Mouse (Mus musculus): ENCODE measurements around the gene Nol9. TPM values are rescaled to one million over a fixed set of nuclear protein-coding genes. Genes with fewer than 3 reads are reported as not detected.
A peak's percentile ranks its signal among the peaks of the same experiment; 100 is the strongest.

Nol9 gene
- polyA plus RNA-seq, 1 experiment = 18.2 TPM

DNA sequence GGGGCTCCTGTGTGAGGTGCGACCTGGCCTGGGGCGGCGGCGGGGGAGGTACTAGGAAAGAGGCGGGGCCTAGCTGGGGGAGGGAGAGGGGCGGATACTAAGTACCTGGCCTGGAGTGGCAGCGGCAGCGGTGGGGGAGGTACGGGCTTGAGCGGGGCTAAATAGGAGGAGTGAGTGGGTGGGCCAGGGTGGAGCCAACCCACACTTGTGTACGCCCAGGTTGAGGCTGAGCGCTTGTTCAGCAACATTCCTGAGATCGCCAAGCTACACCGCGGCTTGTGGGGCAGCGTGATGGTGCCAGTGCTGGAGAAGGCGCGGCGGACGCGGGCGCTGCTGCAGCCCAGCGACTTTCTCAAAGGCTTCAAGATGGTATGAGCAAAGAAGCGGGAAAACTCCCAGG lies 68.4 kb downstream of the Nol9 start:
- H3K4me1 ChIP-seq (ENCODE audit: control insufficient read depth, insufficient read depth, low read length) = no peaks in the 10 kb centered on the region
- H3K4me3 ChIP-seq (replicated peaks; ENCODE audit: extremely low read depth, low read depth, low read length) = peak overlapping the region; percentile 64
- TF ChIP-seq CTCF (IDR thresholded peaks at IDR 0.05; ENCODE audit: insufficient read depth, low read length) = no peak
- peak; percentile 42; the same call in 1 of the 2 replicates for TF ChIP-seq POLR2A (IDR thresholded peaks at IDR 0.05; ENCODE audit: borderline replicate concordance, extremely low read depth, low read depth, low read length)
- WGBS = 54% methylated on average over 24 of the region's 24 CpGs
- peak; percentile 75 for DNase-seq

DNA sequence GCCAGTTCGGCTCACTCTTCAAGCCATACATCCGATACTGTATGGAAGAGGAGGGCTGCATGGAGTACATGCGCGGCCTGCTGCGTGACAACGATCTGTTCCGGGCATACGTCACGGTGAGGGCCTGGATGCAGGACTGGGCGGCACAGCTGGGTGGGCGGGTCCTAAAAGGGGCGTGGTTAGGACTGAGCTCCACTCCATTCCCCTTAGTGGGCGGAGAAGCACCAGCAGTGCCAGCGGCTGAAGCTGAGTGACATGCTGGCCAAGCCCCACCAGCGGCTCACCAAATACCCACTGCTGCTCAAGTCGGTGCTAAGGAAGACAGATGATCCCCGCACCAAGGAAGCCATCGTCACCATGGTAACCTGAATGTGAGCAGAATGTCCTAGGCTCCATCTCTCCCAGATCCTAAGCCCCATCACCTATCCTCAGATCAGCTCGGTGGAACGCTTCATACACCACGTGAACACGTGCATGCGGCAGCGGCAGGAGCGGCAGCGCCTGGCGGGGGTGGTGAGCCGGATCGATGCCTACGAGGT lies 68.9 kb downstream of the Nol9 start:
- 52% methylated on average over 30 of the region's 30 CpGs for WGBS
- Histone ChIP-seq H3K4me3 (replicated peaks; ENCODE audit: extremely low read depth, low read depth, low read length) (peak overlapping the region; percentile 64), H3K4me1 (ENCODE audit: control insufficient read depth, insufficient read depth, low read length) (no peaks in the 10 kb centered on the region)
- DNase-seq = peak; percentile 78
- no peak for TF ChIP-seq CTCF (IDR thresholded peaks at IDR 0.05; ENCODE audit: insufficient read depth, low read length)
- peak; percentile 46; the same call in 1 of the 2 replicates for TF ChIP-seq POLR2A (IDR thresholded peaks at IDR 0.05; ENCODE audit: borderline replicate concordance, extremely low read depth, low read depth, low read length)

DNA sequence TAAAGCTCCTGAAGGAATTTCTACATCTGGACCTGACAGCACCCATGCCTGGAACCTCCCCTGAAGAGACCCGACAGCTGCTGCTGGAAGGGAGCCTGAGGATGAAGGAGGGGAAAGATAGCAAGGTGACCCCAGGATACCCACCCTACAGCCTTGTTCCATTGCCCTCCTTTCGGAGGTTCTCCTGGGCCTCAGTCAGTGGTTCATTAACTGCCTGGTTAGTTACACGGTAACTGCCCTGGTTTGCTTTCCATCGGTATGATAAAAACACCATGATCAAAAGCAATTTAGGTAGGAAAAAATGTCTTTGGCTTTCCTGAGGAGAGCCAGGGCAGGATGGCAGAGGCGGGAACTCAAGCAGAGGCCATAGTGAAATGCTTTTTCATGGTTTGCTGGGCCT lies 69.6 kb downstream of the Nol9 start:
- DNase-seq = no peak
- WGBS = 94% methylated on average over 5 of the region's 5 CpGs
- no peak overlapping the region for H3K4me3 ChIP-seq (replicated peaks; ENCODE audit: extremely low read depth, low read depth, low read length)
- no peaks in the 10 kb centered on the region for H3K4me1 ChIP-seq (ENCODE audit: control insufficient read depth, insufficient read depth, low read length)
- TF ChIP-seq POLR2A (IDR thresholded peaks at IDR 0.05; ENCODE audit: borderline replicate concordance, extremely low read depth, low read depth, low read length) (no peak), CTCF (IDR thresholded peaks at IDR 0.05; ENCODE audit: insufficient read depth, low read length) (no peak)

DNA sequence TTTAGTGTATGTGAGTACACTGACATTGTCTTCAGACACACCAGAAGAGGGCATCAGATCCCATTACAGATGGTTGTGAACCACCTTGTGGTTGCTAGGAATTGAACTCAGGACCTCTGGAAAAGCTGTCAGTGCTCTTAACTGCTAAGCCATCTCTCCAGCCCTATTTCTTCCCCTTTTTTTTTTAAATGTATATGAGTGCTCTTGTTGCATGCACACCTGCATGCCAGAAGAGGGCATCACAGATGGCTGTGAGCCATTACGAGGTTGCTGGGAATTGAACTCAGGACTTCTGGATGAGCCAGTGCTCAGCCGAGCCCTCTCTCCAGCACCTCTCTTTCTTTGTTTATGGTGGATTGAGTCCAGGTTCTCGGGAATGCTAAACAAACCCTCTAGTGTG lies 70.4 kb downstream of the Nol9 start:
- Histone ChIP-seq H3K4me1 (ENCODE audit: control insufficient read depth, insufficient read depth, low read length) (no peaks in the 10 kb centered on the region), H3K4me3 (replicated peaks; ENCODE audit: extremely low read depth, low read depth, low read length) (no peak overlapping the region)
- WGBS = 40% methylated on average over 3 of the region's 3 CpGs
- TF ChIP-seq CTCF (IDR thresholded peaks at IDR 0.05; ENCODE audit: insufficient read depth, low read length) = no peak
- TF ChIP-seq POLR2A (IDR thresholded peaks at IDR 0.05; ENCODE audit: borderline replicate concordance, extremely low read depth, low read depth, low read length) = no peak
- DNase-seq = no peak

DNA sequence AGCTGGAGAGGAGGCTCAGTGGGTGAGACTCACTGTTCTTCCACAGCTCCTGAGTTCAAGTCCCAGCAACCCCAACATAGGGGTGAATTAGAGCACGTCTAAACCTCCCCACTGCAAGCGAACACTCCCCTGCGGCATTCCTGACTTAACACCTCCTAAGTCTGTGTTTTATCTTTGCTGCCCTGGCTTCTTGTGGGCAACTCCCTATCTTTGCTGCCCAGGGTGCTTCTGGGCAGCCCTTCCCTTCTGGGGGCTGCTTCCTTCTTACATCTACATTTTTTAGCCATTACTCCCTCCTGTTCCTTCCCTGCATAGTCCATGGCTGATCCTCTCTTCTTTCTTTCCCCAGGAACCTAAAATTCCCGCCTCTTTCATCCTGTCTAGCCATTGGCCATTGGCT lies 71.6 kb downstream of the Nol9 start:
- Histone ChIP-seq H3K4me1 (ENCODE audit: control insufficient read depth, insufficient read depth, low read length) (peaks cover 4% of the 10 kb centered on the region; the same call in 1 of the 2 replicates), H3K4me3 (replicated peaks; ENCODE audit: extremely low read depth, low read depth, low read length) (no peak overlapping the region)
- TF ChIP-seq CTCF (IDR thresholded peaks at IDR 0.05; ENCODE audit: insufficient read depth, low read length) (no peak), POLR2A (IDR thresholded peaks at IDR 0.05; ENCODE audit: borderline replicate concordance, extremely low read depth, low read depth, low read length) (no peak)
- 91% methylated on average over 4 of the region's 4 CpGs for WGBS
- DNase-seq = no peak

Other genes with a start within 250 kb of the Nol9 start
- 8.4 and 10.4 TPM in 2 replicates for gene Camta1, start 177.4 kb upstream of the Nol9 start, polyA plus RNA-seq (2012; rRNA removed)
- gene Dnajc11, start 105.6 kb upstream of the Nol9 start, polyA plus RNA-seq (2012; rRNA removed) = 30.8 and 45.8 TPM in 2 replicates
- gene Thap3, start 50.3 kb upstream of the Nol9 start, polyA plus RNA-seq (2012; rRNA removed) = 64.2 and 72.5 TPM in 2 replicates
- gene Phf13, start 43.1 kb upstream of the Nol9 start, polyA plus RNA-seq (2012; rRNA removed) = 8.9 TPM in 2 replicates
- gene Klhl21, start 30.5 kb upstream of the Nol9 start, polyA plus RNA-seq (2012; rRNA removed) = 43.6 and 48.6 TPM in 2 replicates
- 15.9 and 21.6 TPM in 2 replicates for gene Zbtb48, start 11.7 kb upstream of the Nol9 start, polyA plus RNA-seq (2012; rRNA removed)
- 0.08 TPM in 1 of 2 replicates, not detected in the other for gene Tas1r1, start 753 bp upstream of the Nol9 start, polyA plus RNA-seq (2012; rRNA removed)
- gene Plekhg5, start 33.2 kb downstream of the Nol9 start, polyA plus RNA-seq (2012; rRNA removed) = 46.7 and 49.9 TPM in 2 replicates
- 8.1 and 12.7 TPM in 2 replicates for gene Tnfrsf25, start 76.6 kb downstream of the Nol9 start, polyA plus RNA-seq (2012; rRNA removed)
- gene Espn, start 113.0 kb downstream of the Nol9 start, polyA plus RNA-seq (2012; rRNA removed) = 9.8 and 16.3 TPM in 2 replicates
- gene Hes2, start 119.5 kb downstream of the Nol9 start, polyA plus RNA-seq (2012; rRNA removed) = 5.4 and 6.2 TPM in 2 replicates
- gene Acot7, start 138.8 kb downstream of the Nol9 start, polyA plus RNA-seq (2012; rRNA removed) = 118 and 125 TPM in 2 replicates
- 40.0 and 45.6 TPM in 2 replicates for gene Gpr153, start 234.9 kb downstream of the Nol9 start, polyA plus RNA-seq (2012; rRNA removed)